Mouse (Mus musculus) liver, postnatal 0 days (tissue): Measurements from ENCODE around the gene Dusp18.

Source experiments
- CTCF ChIP-seq: sonication (generic); IDR thresholded peaks from 2 replicates; pipeline ENCODE4 v1.5.1; 2016; ENCODE audit warnings: antibody characterized with exemption, low read depth
- EP300 ChIP-seq: IDR thresholded peaks from 2 replicates; pipeline ENCODE4 v1.6.1; 2016; ENCODE audit warnings: antibody characterized with exemption, low read depth, mild to moderate bottlenecking

DNA sequence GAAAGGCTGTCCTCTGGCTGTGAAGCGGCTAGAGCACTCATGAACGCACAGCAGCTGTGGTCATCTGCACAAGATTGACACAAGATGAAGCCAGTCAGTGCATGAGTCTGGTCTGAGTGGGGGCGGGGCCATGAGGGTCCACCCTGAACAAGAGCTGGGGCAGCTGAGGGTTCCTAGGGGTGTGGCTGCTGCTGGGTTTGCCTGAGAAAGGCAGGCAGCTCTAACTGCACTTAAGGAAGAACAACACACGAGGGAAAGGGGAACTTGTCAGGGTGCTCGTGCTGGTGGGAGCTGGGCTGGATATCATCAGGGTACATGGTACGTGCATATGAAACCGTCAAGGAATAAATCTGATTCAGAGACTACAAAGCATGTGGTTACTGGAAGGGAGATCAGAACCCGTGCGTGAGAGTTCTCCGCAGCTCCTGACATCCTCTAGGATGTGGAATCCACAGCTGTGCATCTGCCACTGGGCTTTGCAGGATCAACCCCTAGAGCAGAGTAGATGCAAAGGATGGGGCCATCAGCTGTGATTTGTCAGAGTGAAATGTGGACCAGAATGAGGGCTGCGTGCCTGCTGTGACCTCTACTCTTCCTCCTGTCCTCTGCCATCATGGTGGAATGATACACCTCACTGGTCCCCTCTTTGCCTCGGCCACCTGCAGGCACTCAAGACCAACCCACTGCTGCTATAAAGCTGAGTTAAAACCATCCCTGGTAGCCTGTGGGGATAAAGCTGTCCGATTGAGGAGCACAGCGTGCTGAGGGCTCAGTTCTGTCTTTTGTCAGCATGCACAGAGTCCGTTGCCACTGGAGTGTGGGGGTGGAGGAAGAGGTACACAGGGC is 45.3 kb upstream of the Dusp18 start:
- TF ChIP-seq CTCF, result no peak
- TF ChIP-seq EP300, result no peak
